Mouse (Mus musculus) c-Kit-positive CD71-negative TER-119-negative erythroid progenitor cells, embryonic 14.5 days (primary cell): ENCODE results near the gene Srbd1.

ENCODE experiments used
- DNase-seq: peaks from one replicate; pipeline ENCODE4 v3.0.0-alpha.2; 2013; ENCODE audit warnings: low read depth

Gene Srbd1

DNA sequence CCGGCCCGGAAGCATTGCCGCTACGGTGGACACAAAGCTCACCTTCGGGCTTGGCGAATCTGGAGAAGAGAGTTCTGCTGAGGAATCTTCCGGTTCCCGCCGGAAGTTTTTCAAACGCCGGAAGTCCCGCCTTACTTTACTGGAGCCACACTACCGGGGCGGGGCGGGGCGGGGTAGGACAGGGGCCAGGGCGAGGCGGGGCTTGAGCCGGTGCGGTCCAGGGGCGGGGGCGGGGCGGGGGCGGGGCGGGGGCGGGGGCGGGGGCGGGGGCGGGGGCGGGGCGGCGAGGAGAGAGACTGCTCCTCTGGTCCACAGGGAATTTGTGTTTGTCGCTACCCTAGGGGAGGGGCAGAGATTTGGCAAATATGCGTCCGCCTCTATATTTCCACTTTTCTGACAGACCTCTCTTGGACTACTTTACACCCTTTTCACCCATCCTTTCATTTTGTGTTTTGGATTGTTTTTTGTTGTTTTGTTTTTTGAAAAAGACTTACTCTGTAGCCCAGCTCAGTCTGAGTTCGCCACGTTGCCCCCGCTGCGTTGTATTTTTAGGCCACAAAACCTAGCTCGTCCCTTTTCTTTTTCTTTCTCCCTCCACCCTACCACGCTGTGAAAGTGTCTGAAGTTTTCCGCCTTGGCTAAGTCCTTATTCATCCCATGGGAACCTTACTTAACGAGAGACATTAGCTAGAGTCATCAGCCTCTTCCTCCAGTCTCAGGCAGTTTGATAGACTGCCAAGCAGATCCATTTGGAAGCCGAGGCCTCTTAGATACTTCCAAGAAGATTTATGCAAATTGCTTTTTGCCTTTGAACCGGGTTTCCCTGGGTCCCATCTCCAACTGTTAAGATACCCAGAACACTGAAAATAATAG, at the start of gene Srbd1:
Srbd1 (minus strand) TSS at position 97 of the 873 bp plus-strand sequence.
- DNase-seq, result peak; percentile 95

- no peak for DNase-seq
Observed at GRCm38 (mm10) chr17:86193979-86194378, 49.0 kb upstream of the Srbd1 start.

GRCm38 (mm10) chr17:86187777-86188176, 42.8 kb upstream of the Srbd1 start:
- DNase-seq, result no peak

GRCm38 (mm10) chr17:86185584-86185983, 40.6 kb upstream of the Srbd1 start:
- DNase-seq, result no peak

- no peak for DNase-seq
Observed at GRCm38 (mm10) chr17:86184552-86185209, 39.7 kb upstream of the Srbd1 start.

GRCm38 (mm10) chr17:86183788-86184187, 38.8 kb upstream of the Srbd1 start:
- DNase-seq, result no peak

DNA sequence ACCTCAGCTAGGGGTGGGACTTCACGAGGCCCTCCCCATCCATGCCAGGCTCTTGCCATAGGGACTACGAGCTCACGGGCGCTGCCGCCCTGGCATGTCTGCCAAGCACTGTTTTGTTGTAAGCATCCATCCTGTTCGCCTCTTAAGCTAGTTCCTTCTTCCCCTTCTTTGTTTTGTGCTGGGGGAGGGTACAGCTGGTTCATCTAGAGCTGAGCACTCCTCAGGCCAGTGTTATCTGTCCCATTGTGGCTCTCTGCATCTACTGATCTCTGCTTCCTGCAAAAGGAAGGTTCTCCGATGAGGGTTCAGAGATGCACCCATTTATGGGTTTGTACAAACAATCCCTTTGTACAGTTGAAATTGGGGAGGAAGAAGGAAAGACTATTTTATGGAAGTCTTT, 31.7 kb upstream of the Srbd1 start:
- no peak for DNase-seq

DNA sequence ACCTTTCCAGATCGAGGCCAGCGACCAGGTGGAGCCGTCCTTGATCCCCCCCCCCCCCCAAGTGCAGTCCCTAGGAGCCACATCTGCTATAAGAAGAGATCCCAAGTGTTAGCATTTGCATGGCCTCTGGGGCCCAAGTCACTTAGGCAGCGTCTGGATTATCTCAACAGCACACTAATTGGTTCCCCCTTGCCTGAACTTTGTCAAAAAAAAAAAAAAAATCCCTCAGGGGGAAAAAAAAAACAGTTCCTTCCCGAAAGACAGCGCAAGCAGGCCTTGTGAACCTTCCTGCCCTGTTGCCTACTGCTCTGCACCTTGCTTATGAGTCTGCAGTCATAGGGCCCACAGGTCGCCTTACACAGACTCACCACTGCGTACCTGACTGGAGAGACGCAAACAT, 30.5 kb upstream of the Srbd1 start:
- no peak for DNase-seq

- DNase-seq, result no peak
Observed at GRCm38 (mm10) chr17:86170164-86170958, 25.4 kb upstream of the Srbd1 start.

GRCm38 (mm10) chr17:86169092-86169491, 24.1 kb upstream of the Srbd1 start:
- DNase-seq, result no peak

GRCm38 (mm10) chr17:86168231-86168981, 23.4 kb upstream of the Srbd1 start:
- DNase-seq, result no peak

DNA sequence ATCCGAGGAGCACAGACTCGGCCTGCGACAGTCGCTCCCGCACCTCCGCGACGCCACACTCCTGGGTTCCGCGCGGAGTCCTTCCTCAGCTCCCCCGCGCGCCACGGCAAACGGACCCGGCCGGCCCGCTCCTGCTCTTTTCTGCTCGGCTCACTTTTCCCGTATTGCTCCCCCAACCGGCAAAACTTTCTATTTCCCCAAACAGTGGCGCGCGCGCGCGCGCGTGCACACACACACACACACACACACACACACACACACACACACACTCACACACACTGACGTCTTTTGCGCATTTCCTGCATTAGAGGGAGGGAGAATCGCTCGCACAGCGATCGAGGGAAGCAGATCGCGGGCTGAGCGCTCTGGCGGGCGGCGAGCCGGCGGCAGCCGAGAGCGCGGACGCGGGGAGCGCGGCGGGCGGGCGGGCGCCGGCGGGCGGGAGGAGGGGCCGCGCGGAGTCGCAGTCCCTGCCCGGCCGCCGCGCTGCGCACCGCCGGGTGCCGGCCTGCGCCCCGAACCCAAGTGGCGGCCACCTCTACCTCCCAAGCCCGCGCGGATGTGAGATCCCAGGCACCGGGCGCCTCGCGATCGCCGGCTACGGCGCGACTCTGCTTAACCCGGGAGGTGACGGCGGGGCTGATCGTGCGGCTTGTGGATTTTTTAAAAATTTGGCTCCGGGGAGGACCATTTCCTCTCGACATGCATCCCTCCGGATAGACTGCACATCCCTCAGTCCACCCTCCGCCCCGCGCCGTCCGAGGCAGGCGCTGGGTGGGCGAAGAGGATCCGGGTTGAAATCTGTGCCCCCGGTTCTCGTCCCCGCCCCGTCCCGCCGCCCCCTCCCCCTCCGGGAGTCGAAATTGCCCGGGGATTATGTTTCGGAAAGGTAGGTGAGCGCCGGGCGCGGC, 22.6 kb upstream of the Srbd1 start, which contains the start of gene Prkce:
Prkce (plus strand) TSS at position 466 of the 911 bp plus-strand sequence.
- DNase-seq, result peak; percentile 67

GRCm38 (mm10) chr17:86166567-86167319, 21.8 kb upstream of the Srbd1 start:
- no peak for DNase-seq

- DNase-seq, result no peak
Observed at GRCm38 (mm10) chr17:86166051-86166566, 21.1 kb upstream of the Srbd1 start.

GRCm38 (mm10) chr17:86164416-86164815, 19.4 kb upstream of the Srbd1 start:
- no peak for DNase-seq

GRCm38 (mm10) chr17:86162672-86163071, 17.7 kb upstream of the Srbd1 start:
- DNase-seq, result no peak

DNA sequence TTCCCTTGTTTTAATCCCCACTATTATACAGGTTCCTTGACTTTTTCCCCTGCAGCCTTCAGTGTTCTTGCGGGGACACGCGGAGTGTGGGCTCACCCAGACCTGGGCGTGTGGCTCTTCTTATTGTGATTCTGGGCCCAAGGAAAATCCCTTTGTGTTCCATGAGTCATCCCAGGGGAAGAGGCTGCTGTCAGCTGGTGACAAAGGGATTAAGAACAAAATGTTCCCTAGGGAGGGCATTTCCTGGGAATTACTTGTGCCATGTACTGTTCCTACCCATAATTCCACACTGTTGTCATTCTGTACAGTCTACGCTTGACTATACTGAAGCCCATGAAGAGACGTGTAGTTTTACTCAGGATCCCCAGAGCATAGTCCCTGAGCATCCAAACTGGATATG, 12.0 kb upstream of the Srbd1 start:
- no peak for DNase-seq

GRCm38 (mm10) chr17:86150867-86151348, 5.9 kb upstream of the Srbd1 start:
- DNase-seq, result no peak

GRCm38 (mm10) chr17:86149726-86150125, 4.8 kb upstream of the Srbd1 start:
- no peak for DNase-seq
